Mouse (Mus musculus): ENCODE results near the gene Tctex1d1. TPM values are rescaled to one million over a fixed set of nuclear protein-coding genes. Genes with fewer than 3 reads are reported as not detected.

Tctex1d1 gene
- polyA plus RNA-seq (2015; fragmentation: Nextera tagmentation; extraction: Ambion mirVana), result 0.81 and 1.0 TPM in 2 replicates

- Histone ChIP-seq H3K36me3 (no peaks in the 10 kb centered on the region), H3K4me3 (replicated peaks) (peak within 1 kb of the TSS; percentile 32), H3K4me1 (peaks cover 11% of the 10 kb centered on the region), H3K9ac (no peak within 1 kb of the TSS), H3K27me3 (peaks cover 31% of the 10 kb centered on the region), H3K9me3 (replicated peaks) (no peaks in the 10 kb centered on the region), H3K4me2 (peak within 1 kb of the TSS; percentile 64), H3K27ac (no peak within 1 kb of the TSS)
- ATAC-seq (replicated peaks; ENCODE audit: low FRiP score), result peak; percentile 79
- 2% methylated on average over 13 of the region's 13 CpGs for WGBS
Measured at GRCm38 (mm10) chr4:102978440-102978839, at the start of gene Tctex1d1. TSS of gene Tctex1d1 (plus strand) at chr4:102978606.

DNA sequence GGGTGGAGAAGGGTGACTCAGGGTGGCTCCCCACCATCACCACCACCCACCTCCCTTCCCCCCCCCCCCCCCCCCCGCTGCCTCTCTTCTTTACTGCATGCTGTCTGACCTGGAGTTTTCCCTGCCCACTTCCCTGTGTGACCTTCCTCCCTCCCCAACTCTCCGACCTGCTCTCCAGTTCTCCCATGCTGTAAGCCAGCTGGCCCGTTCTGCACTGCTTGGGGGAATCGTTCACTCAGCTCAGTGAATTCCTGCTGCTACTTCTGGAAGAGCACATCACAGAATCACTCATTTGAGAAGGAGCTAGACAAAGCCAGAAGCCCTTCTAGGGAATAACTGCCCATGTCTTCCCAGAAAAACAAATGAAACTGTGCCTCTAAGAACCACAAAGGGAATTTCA, 48.9 kb upstream of the Tctex1d1 start:
- no peaks in the 10 kb centered on the region for H3K36me3 ChIP-seq
- no peak overlapping the region for H3K27ac ChIP-seq
- 23% methylated on average over 3 of the region's 4 CpGs for WGBS
- H3K4me3 ChIP-seq (replicated peaks), result no peak overlapping the region
- no peaks in the 10 kb centered on the region for H3K27me3 ChIP-seq
- no peaks in the 10 kb centered on the region for H3K4me1 ChIP-seq
- no peak overlapping the region for H3K4me2 ChIP-seq
- H3K9ac ChIP-seq, result no peak overlapping the region
- ATAC-seq (replicated peaks; ENCODE audit: low FRiP score), result no peak
- H3K9me3 ChIP-seq (replicated peaks), result no peaks in the 10 kb centered on the region

- no peak overlapping the region for H3K4me3 ChIP-seq (replicated peaks)
- no peaks in the 10 kb centered on the region for H3K27me3 ChIP-seq
- no peak overlapping the region for H3K27ac ChIP-seq
- H3K4me1 ChIP-seq, result no peaks in the 10 kb centered on the region
- H3K4me2 ChIP-seq, result no peak overlapping the region
- H3K36me3 ChIP-seq, result no peaks in the 10 kb centered on the region
- 77% methylated on average over 7 of the region's 7 CpGs for WGBS
- no peaks in the 10 kb centered on the region for H3K9me3 ChIP-seq (replicated peaks)
- H3K9ac ChIP-seq, result no peak overlapping the region
- ATAC-seq (replicated peaks; ENCODE audit: low FRiP score), result no peak
Measured at GRCm38 (mm10) chr4:102930679-102931078, 47.7 kb upstream of the Tctex1d1 start.

GRCm38 (mm10) chr4:102940266-102940665, 38.1 kb upstream of the Tctex1d1 start:
- no peak overlapping the region for H3K4me2 ChIP-seq
- no peaks in the 10 kb centered on the region for H3K36me3 ChIP-seq
- H3K27me3 ChIP-seq, result no peaks in the 10 kb centered on the region
- no peak overlapping the region for H3K4me3 ChIP-seq (replicated peaks)
- H3K9ac ChIP-seq, result no peak overlapping the region
- H3K27ac ChIP-seq, result no peak overlapping the region
- H3K9me3 ChIP-seq (replicated peaks), result no peaks in the 10 kb centered on the region
- H3K4me1 ChIP-seq, result no peaks in the 10 kb centered on the region
- 71% methylated on average over 3 of the region's 3 CpGs for WGBS
- no peak for ATAC-seq (replicated peaks; ENCODE audit: low FRiP score)

- Histone ChIP-seq H3K27ac (no peak overlapping the region), H3K4me1 (no peaks in the 10 kb centered on the region), H3K36me3 (no peaks in the 10 kb centered on the region), H3K4me2 (no peak overlapping the region), H3K27me3 (no peaks in the 10 kb centered on the region), H3K4me3 (replicated peaks) (no peak overlapping the region), H3K9ac (no peak overlapping the region), H3K9me3 (replicated peaks) (no peaks in the 10 kb centered on the region)
- WGBS, result 82% methylated on average over 4 of the region's 4 CpGs
- no peak for ATAC-seq (replicated peaks; ENCODE audit: low FRiP score)
Measured at GRCm38 (mm10) chr4:102940738-102941137, 37.7 kb upstream of the Tctex1d1 start.

- no peaks in the 10 kb centered on the region for H3K9me3 ChIP-seq (replicated peaks)
- ATAC-seq (replicated peaks; ENCODE audit: low FRiP score), result no peak
- no peaks in the 10 kb centered on the region for H3K4me1 ChIP-seq
- no peak overlapping the region for H3K4me2 ChIP-seq
- no peak overlapping the region for H3K4me3 ChIP-seq (replicated peaks)
- WGBS, result 64% methylated on average over 6 of the region's 6 CpGs
- no peak overlapping the region for H3K27ac ChIP-seq
- no peaks in the 10 kb centered on the region for H3K27me3 ChIP-seq
- no peaks in the 10 kb centered on the region for H3K36me3 ChIP-seq
- no peak overlapping the region for H3K9ac ChIP-seq
Measured at GRCm38 (mm10) chr4:102944325-102944724, 34.1 kb upstream of the Tctex1d1 start.

DNA sequence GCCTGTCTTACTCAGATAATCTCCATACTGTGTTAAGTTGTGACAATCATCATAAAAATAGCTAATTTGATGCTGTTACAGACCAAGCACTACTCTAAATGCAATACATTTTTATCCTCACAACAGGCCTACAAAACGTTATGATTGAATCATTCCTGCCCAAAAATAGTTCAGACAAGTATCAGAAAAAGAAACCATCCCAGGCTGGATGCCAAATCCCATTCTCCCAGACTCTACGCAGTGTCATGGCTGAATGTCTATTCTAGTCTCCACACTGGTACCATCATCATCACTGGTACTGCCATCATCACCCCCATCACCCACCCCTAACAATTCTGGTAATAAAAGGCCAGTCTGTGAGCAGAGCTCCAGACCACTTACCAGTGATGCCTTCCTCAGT, 25.9 kb upstream of the Tctex1d1 start:
- whole genome bisulfite sequencing, result 79% methylated on average over 2 of the region's 2 CpGs
- H3K4me1 ChIP-seq, result no peaks in the 10 kb centered on the region
- no peak overlapping the region for H3K9ac ChIP-seq
- no peaks in the 10 kb centered on the region for H3K27me3 ChIP-seq
- ATAC-seq (replicated peaks; ENCODE audit: low FRiP score), result no peak
- no peaks in the 10 kb centered on the region for H3K36me3 ChIP-seq
- no peak overlapping the region for H3K4me2 ChIP-seq
- no peak overlapping the region for H3K27ac ChIP-seq
- no peak overlapping the region for H3K4me3 ChIP-seq (replicated peaks)
- no peaks in the 10 kb centered on the region for H3K9me3 ChIP-seq (replicated peaks)

DNA sequence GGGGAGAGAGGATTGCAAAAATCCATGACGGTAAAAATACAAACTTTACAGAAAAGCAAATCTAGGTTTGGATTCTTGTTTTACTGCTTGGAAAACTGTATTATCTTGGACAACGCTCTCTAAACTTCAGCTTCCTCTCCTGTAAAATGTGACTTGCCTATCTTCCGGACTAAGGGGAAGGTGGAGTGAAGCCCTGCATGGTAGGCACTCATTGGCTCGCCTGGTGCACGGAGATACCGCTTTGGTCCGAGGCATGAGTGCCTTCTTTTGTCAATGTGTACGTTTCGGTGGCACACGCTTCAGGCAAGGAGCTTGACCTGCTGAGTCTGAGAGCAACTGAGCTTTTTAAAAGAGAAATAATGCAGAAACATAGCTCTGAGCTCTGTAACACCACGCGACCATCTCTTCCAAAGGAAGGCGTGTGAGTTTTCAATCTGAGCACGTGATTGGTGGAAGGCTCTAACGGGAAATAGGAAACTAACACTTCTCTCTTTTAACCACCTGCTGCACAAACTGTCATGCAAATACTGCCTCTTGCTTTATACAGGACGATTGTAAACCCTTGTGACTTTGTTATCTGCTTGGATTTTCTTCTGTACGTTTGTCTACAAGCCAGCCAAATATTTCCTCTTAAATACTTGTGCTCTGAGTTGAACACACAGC, 23.0 kb upstream of the Tctex1d1 start:
- H3K27ac ChIP-seq, result no peak overlapping the region
- no peak overlapping the region for H3K9ac ChIP-seq
- H3K4me1 ChIP-seq, result no peaks in the 10 kb centered on the region
- no peak for ATAC-seq (replicated peaks; ENCODE audit: low FRiP score)
- H3K4me3 ChIP-seq (replicated peaks), result no peak overlapping the region
- no peak overlapping the region for H3K4me2 ChIP-seq
- no peaks in the 10 kb centered on the region for H3K36me3 ChIP-seq
- no peaks in the 10 kb centered on the region for H3K9me3 ChIP-seq (replicated peaks)
- H3K27me3 ChIP-seq, result no peaks in the 10 kb centered on the region
- WGBS, result 71% methylated on average over 17 of the region's 17 CpGs

DNA sequence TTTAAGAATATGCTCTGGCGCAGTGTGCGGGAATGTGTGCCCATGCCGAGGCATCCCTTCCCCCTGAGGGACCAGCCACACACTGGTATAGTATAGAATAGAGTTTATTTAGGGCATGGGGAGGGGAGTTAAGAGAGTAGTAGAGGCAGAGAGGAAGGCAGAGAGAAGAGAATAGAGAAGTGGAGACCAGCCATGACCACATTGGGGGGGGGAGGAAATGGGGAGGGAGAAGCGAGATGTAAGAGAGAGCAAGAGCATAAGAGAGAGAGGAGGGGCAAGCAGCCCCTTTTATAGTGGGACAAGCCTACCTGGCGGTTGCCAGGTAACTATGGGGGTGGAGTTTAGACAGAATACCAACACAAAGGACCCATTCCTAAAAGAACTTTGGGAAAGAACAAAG, 19.0 kb upstream of the Tctex1d1 start:
- no peaks in the 10 kb centered on the region for H3K9me3 ChIP-seq (replicated peaks)
- WGBS, result 90% methylated on average over 5 of the region's 5 CpGs
- H3K4me3 ChIP-seq (replicated peaks), result no peak overlapping the region
- H3K9ac ChIP-seq, result no peak overlapping the region
- no peak overlapping the region for H3K4me2 ChIP-seq
- H3K36me3 ChIP-seq, result no peaks in the 10 kb centered on the region
- no peak for ATAC-seq (replicated peaks; ENCODE audit: low FRiP score)
- no peaks in the 10 kb centered on the region for H3K27me3 ChIP-seq
- no peaks in the 10 kb centered on the region for H3K4me1 ChIP-seq
- no peak overlapping the region for H3K27ac ChIP-seq

GRCm38 (mm10) chr4:102964174-102964573, 14.2 kb upstream of the Tctex1d1 start:
- no peaks in the 10 kb centered on the region for H3K36me3 ChIP-seq
- H3K4me1 ChIP-seq, result peaks cover 7% of the 10 kb centered on the region; the same call in 1 of the 2 replicates
- no peaks in the 10 kb centered on the region for H3K27me3 ChIP-seq
- H3K9me3 ChIP-seq (replicated peaks), result no peaks in the 10 kb centered on the region
- no peak overlapping the region for H3K27ac ChIP-seq
- no peak overlapping the region for H3K4me3 ChIP-seq (replicated peaks)
- H3K9ac ChIP-seq, result no peak overlapping the region
- no peak overlapping the region for H3K4me2 ChIP-seq
- ATAC-seq (replicated peaks; ENCODE audit: low FRiP score), result no peak
- 74% methylated on average over 3 of the region's 3 CpGs for WGBS

GRCm38 (mm10) chr4:102967811-102968210, 10.6 kb upstream of the Tctex1d1 start:
- ATAC-seq (replicated peaks; ENCODE audit: low FRiP score), result no peak
- no peak overlapping the region for H3K4me2 ChIP-seq
- peaks cover 7% of the 10 kb centered on the region; the same call in 1 of the 2 replicates for H3K4me1 ChIP-seq
- no peak overlapping the region for H3K27ac ChIP-seq
- H3K27me3 ChIP-seq, result no peaks in the 10 kb centered on the region
- no peaks in the 10 kb centered on the region for H3K36me3 ChIP-seq
- H3K9me3 ChIP-seq (replicated peaks), result no peaks in the 10 kb centered on the region
- WGBS, result 70% methylated on average over 15 of the region's 15 CpGs
- H3K4me3 ChIP-seq (replicated peaks), result no peak overlapping the region
- no peak overlapping the region for H3K9ac ChIP-seq

GRCm38 (mm10) chr4:102969599-102969998, 8.8 kb upstream of the Tctex1d1 start:
- Histone ChIP-seq H3K9me3 (replicated peaks) (no peaks in the 10 kb centered on the region), H3K4me2 (no peak overlapping the region), H3K4me1 (peaks cover 7% of the 10 kb centered on the region; the same call in 1 of the 2 replicates), H3K9ac (no peak overlapping the region), H3K4me3 (replicated peaks) (no peak overlapping the region), H3K27me3 (no peaks in the 10 kb centered on the region), H3K27ac (no peak overlapping the region), H3K36me3 (no peaks in the 10 kb centered on the region)
- WGBS, result 95% methylated on average over 5 of the region's 5 CpGs
- ATAC-seq (replicated peaks; ENCODE audit: low FRiP score), result no peak

DNA sequence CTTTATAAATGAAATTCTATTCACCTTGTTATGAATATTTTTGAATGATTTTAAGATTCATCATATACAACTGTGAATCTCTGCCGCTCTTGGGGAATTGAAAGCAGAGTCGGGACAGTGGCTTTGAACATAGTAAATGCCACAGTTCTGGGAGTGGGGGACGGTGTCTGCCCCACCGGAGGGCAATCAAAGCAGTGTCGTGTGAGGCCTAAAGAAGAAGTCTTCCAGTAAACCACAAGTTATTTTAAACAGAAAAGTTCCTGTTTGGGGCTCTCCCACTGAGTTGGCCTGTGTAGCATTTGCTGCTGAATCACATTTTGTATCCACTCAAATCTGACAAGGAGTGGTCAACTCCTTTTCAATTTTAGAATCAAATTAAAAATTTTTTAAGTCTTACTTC, 7.2 kb upstream of the Tctex1d1 start:
- no peak overlapping the region for H3K4me3 ChIP-seq (replicated peaks)
- peaks cover 4% of the 10 kb centered on the region; the same call in 1 of the 2 replicates for H3K4me1 ChIP-seq
- no peak overlapping the region for H3K4me2 ChIP-seq
- no peak overlapping the region for H3K27ac ChIP-seq
- no peak overlapping the region for H3K9ac ChIP-seq
- ATAC-seq (replicated peaks; ENCODE audit: low FRiP score), result no peak
- H3K36me3 ChIP-seq, result no peaks in the 10 kb centered on the region
- no peaks in the 10 kb centered on the region; the same call in 1 of the 2 replicates for H3K27me3 ChIP-seq
- no peaks in the 10 kb centered on the region for H3K9me3 ChIP-seq (replicated peaks)
- 73% methylated on average over 5 of the region's 5 CpGs for WGBS

All from kidney, embryonic 15.5 days (tissue).